Mouse (Mus musculus) urinary bladder, postnatal 10 days (tissue): ENCODE data around the gene Tfr2.

ENCODE experiments used
- DNase-seq: peaks from one replicate; pipeline ENCODE4 v3.0.0; 2022; ENCODE audit warnings: low spot score

Gene Tfr2

GRCm38 (mm10) chr5:137627991-137628390 is 58.4 kb downstream of the Tfr2 start:
- no peak for DNase-seq

GRCm38 (mm10) chr5:137628498-137629305 is 59.1 kb downstream of the Tfr2 start, which contains the start of the genes Fbxo24, Lrch4 and Gm20605:
Gene Fbxo24, minus strand, starts transcription at chr5:137629002.
Gene Lrch4, plus strand, starts transcription at chr5:137629121.
Gene Gm20605, plus strand, starts transcription at chr5:137629175.
- DNase-seq, result peak; percentile 95

- DNase-seq, result no peak
Measured at GRCm38 (mm10) chr5:137629306-137629721, 59.7 kb downstream of the Tfr2 start.

- DNase-seq, result no peak
Measured at GRCm38 (mm10) chr5:137629906-137630545, 60.4 kb downstream of the Tfr2 start.

- DNase-seq, result no peak
Measured at GRCm38 (mm10) chr5:137630602-137631001, 61.0 kb downstream of the Tfr2 start.

- DNase-seq, result no peak
Measured at GRCm38 (mm10) chr5:137631171-137631570, 61.5 kb downstream of the Tfr2 start.

- DNase-seq, result no peak
Measured at GRCm38 (mm10) chr5:137631591-137631990, 62.0 kb downstream of the Tfr2 start.

GRCm38 (mm10) chr5:137633397-137634084 is 63.9 kb downstream of the Tfr2 start:
- DNase-seq, result no peak
